Mouse (Mus musculus) cerebellum, adult 8-10 months (tissue): ENCODE data around the gene Wdr90.
"Not testable (repeated sequence)": the region's sequence is repeated elsewhere in the genome, so short reads cannot be mapped to it uniquely, and the experiment has no call there.

Experiments
- DNase-seq: peaks from one replicate; pipeline ENCODE4 v3.0.0; 2022

Gene Wdr90

GRCm38 (mm10) chr17:25829558-25830017, 31.7 kb downstream of the Wdr90 start:
- no peak for DNase-seq

GRCm38 (mm10) chr17:25828712-25829557, 32.4 kb downstream of the Wdr90 start, which contains the start of gene Jmjd8:
Jmjd8 (plus strand) TSS chr17:25828867.
- peak; percentile 77 for DNase-seq

GRCm38 (mm10) chr17:25828223-25828594, 33.1 kb downstream of the Wdr90 start:
- DNase-seq, result no peak

- no peak for DNase-seq
Measured at GRCm38 (mm10) chr17:25827546-25828222, 33.6 kb downstream of the Wdr90 start.

- no peak for DNase-seq
Measured at GRCm38 (mm10) chr17:25827011-25827410, 34.3 kb downstream of the Wdr90 start.

- no peak for DNase-seq
Measured at GRCm38 (mm10) chr17:25825984-25826570, 35.2 kb downstream of the Wdr90 start.

GRCm38 (mm10) chr17:25825311-25825710, 36.0 kb downstream of the Wdr90 start:
- DNase-seq, result no peak

- DNase-seq, result no peak
Measured at GRCm38 (mm10) chr17:25824362-25825142, 36.7 kb downstream of the Wdr90 start.

GRCm38 (mm10) chr17:25823452-25823851, 37.8 kb downstream of the Wdr90 start, which contains the start of gene Wdr24:
Wdr24 (plus strand) TSS chr17:25823627.
- peak; percentile 83 for DNase-seq

GRCm38 (mm10) chr17:25818851-25819780, 42.2 kb downstream of the Wdr90 start:
- no peak for DNase-seq

- no peak for DNase-seq
Measured at GRCm38 (mm10) chr17:25817662-25818061, 43.6 kb downstream of the Wdr90 start.

- DNase-seq, result peak; percentile 61
Measured at GRCm38 (mm10) chr17:25813471-25813870, 47.8 kb downstream of the Wdr90 start.

- no peak for DNase-seq
Measured at GRCm38 (mm10) chr17:25810890-25811289, 50.4 kb downstream of the Wdr90 start.

GRCm38 (mm10) chr17:25809606-25810340, 51.5 kb downstream of the Wdr90 start:
- DNase-seq, result peak; percentile 72

GRCm38 (mm10) chr17:25808789-25809605, 52.3 kb downstream of the Wdr90 start, which contains the start of gene Fbxl16:
Fbxl16 (plus strand) TSS chr17:25809085.
- peak; percentile 95 for DNase-seq

GRCm38 (mm10) chr17:25808028-25808427, 53.3 kb downstream of the Wdr90 start:
- DNase-seq, result no peak

- not testable (repeated sequence) for DNase-seq
Measured at GRCm38 (mm10) chr17:25807452-25807851, 53.8 kb downstream of the Wdr90 start.

GRCm38 (mm10) chr17:25806507-25806906, 54.8 kb downstream of the Wdr90 start:
- no peak for DNase-seq

GRCm38 (mm10) chr17:25802825-25803517, 58.3 kb downstream of the Wdr90 start:
- DNase-seq, result no peak
